Mouse (Mus musculus) effector memory CD4-positive, alpha-beta T cell, adult 7 months (primary cell): ENCODE measurements around the gene Olfr492. TPM values are rescaled to one million over a fixed set of nuclear protein-coding genes. Genes with fewer than 3 reads are reported as not detected.

Experiments
- polyA plus RNA-seq: library from polyadenylated mRNA; unstranded; fragments of 100-300 nt; shearing (Covaris generic); gene quantifications from one replicate; pipeline ENCODE4 v1.2.1, GENCODE M21; 2017

Gene Olfr492
- not detected for polyA plus RNA-seq

GRCm38 (mm10) chr7:108323574-108323973 is at the start of gene Olfr492:
TSS of gene Olfr492 (minus strand) at chr7:108323674.

GRCm38 (mm10) chr7:108365035-108365434 is 41.6 kb upstream of the Olfr492 start, which contains the start of gene Olfr494:
TSS of gene Olfr494 (plus strand) at chr7:108365335.

GRCm38 (mm10) chr7:108346879-108347278 is 23.4 kb upstream of the Olfr492 start, which contains the start of gene Olfr493:
TSS of gene Olfr493 (minus strand) at chr7:108346979.

GRCm38 (mm10) chr7:108313151-108313550 is 10.3 kb downstream of the Olfr492 start, which contains the start of gene Olfr491:
TSS of gene Olfr491 (plus strand) at chr7:108313451.

GRCm38 (mm10) chr7:108288834-108289233 is 34.6 kb downstream of the Olfr492 start, which contains the start of gene Olfr490:
TSS of gene Olfr490 (minus strand) at chr7:108288934.

Other genes with a start within 250 kb of the Olfr492 start
- 0.07 TPM for gene Olfr481, start 243.8 kb downstream of the Olfr492 start, polyA plus RNA-seq
- 0.33 TPM for gene Olfr482, start 226.1 kb downstream of the Olfr492 start, polyA plus RNA-seq
- gene Olfr483, start 222.8 kb downstream of the Olfr492 start, polyA plus RNA-seq = not detected
- not detected for gene Olfr484, start 196.2 kb downstream of the Olfr492 start, polyA plus RNA-seq
- 0.40 TPM for gene Olfr485, start 163.8 kb downstream of the Olfr492 start, polyA plus RNA-seq
- not detected for gene Olfr486, start 150.9 kb downstream of the Olfr492 start, polyA plus RNA-seq
- not detected for gene Olfr487, start 109.0 kb downstream of the Olfr492 start, polyA plus RNA-seq
- not detected for gene Olfr488, start 65.3 kb downstream of the Olfr492 start, polyA plus RNA-seq
- gene Olfr490, start 34.7 kb downstream of the Olfr492 start, polyA plus RNA-seq = 0.40 TPM
- gene Olfr491, start 10.2 kb downstream of the Olfr492 start, polyA plus RNA-seq = not detected
- not detected for gene Olfr493, start 23.3 kb upstream of the Olfr492 start, polyA plus RNA-seq
- gene Olfr494, start 41.7 kb upstream of the Olfr492 start, polyA plus RNA-seq = not detected
- not detected for gene Olfr495, start 69.5 kb upstream of the Olfr492 start, polyA plus RNA-seq
- not detected for gene Olfr497, start 96.7 kb upstream of the Olfr492 start, polyA plus RNA-seq
- gene Olfr498, start 141.7 kb upstream of the Olfr492 start, polyA plus RNA-seq = not detected
- 0.20 TPM for gene Olfr502, start 201.4 kb upstream of the Olfr492 start, polyA plus RNA-seq
- gene Olfr503, start 220.9 kb upstream of the Olfr492 start, polyA plus RNA-seq = not detected
- gene Olfr504, start 242.1 kb upstream of the Olfr492 start, polyA plus RNA-seq = not detected